Mouse (Mus musculus) kidney, postnatal 14 days (tissue): ENCODE data around the gene Sertad4.

Source experiments
- DNase-seq: peaks from one replicate; pipeline ENCODE4 v3.0.0; 2022; ENCODE audit warnings: mixed read lengths

The Sertad4 gene

DNA sequence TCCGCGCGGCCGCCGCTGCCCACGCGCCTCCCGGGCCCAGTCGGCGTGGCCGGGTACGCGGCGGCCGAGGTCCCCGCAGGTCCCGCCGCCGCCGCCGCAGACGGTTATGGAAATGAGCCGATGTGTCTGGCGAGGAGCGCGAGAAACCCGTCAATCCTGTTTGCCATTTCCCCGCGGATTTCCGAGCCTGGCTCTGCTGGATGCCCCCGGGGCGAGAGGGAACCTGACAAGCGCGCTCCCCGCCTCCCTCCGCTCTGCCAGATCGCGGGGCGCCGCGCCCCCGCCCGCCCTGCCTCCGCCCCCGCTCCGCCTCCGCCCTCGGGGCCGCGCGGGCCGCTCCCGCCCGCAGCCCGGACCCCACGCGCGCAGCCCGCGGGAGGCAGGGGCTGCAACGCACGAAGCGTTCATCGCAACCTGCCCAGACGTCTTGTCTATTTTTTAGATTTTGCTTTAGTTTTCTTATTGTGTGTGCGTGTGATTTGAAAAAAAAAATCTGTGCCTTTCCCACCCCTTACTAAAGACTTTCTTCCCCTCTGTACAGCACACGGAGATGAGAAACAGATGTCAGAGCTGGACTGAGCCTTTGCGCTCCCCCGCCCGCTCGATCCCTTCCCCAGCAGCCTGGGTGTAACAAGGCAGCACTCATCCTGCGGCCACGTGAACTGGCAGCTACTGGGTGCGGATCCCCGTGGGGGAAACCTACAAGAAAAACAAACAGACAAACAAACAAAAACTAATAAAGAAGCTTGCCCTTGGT is at the start of gene Sertad4:
TSS of gene Sertad4 (minus strand) at position 283 of the 757 bp plus-strand sequence.
- peak; percentile 81 for DNase-seq

DNA sequence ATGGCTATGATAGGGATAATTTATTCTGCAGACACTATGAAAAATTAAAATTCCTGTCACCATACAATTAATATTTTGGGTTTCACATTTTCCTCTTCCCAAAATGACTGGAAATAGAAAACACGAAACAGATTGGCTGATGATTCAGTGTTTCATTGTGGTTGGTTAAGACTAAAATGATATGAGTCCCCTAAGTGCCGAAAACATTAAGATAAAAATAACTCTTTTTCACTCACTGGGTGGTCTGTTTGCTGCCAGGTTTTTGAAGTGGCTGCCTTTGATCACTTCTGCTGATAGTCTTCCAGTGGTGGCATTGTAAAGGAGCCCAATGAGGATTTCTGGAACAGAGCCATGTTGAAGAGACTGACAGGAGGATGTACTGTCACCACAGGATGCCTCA is 46.0 kb upstream of the Sertad4 start:
- no peak for DNase-seq

DNA sequence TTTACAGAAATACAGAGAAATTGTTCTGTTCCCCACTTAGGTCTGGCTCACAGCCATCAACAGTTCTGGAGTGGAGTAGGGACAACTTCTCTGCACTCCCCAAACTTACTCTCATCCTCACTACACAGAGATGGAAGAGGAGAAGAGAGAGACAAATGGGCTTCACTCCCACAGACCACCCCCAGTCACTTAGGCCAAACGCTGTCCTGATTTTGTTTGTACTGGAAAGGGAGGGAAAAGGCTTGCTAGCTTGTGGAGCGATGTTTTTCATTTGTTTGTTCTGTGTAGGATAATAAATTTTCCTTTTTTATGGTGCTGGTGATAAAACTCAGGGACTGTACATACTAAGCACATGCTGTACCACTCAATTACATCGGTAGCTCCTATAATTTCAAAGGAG is 45.4 kb upstream of the Sertad4 start:
- DNase-seq, result peak; percentile 11

DNA sequence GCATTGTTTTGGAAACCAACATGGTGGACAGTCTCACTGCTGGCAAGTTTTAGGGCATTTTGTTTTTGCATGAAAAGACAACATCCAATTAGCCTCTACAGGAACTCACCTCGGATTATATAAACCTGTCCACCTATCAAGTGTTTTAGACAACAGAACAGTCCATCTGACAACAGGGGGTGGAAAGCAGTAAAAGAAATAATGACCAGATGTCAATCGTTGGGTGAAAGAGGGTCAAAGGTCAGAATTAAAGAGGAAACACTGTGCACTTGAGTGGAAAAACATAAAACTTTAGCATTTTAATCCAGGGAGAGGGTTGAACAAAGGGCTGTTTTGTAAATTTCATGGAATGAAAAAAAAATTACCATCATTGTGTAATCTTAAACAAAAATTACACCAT is 43.2 kb upstream of the Sertad4 start:
- DNase-seq, result no peak

DNA sequence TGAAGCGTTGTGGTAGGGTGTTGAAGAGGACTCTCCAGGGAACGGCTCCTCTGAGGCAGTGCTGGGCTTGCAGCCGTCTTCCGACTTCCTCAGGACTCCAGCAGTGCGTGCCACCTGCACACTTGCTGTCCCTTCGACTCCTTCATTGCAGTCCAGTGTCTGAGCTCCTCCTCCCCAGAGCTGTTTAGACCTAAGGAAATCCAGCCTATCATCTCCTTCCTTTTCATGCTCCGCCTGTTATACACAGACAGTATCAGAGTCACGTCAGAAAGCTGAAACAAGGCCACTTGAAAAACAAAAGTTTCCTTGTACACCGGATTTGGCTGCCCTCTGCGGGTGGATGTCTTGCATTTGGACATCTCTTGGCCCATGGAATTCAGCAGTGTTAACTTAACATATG is 41.7 kb upstream of the Sertad4 start:
- peak; percentile 8 for DNase-seq

DNA sequence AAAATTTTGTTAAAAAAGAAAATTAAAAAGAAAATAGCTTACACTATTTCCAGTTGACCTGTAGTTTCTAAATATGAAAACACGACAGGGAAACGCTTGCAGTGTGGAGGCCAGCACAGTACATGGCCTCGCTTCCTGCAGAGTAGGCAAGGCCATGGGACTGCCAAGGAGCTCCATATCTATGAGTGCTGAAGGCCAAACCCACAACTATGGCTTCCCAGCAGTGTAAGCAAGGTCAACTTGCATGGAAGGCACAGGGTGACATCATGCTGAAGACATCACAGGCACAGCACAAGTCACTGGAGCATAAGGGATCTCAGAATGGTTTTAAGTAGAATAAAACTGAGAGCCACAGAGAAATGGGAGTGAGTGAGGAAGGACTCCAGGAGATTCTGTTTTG is 40.5 kb upstream of the Sertad4 start:
- no peak for DNase-seq

DNA sequence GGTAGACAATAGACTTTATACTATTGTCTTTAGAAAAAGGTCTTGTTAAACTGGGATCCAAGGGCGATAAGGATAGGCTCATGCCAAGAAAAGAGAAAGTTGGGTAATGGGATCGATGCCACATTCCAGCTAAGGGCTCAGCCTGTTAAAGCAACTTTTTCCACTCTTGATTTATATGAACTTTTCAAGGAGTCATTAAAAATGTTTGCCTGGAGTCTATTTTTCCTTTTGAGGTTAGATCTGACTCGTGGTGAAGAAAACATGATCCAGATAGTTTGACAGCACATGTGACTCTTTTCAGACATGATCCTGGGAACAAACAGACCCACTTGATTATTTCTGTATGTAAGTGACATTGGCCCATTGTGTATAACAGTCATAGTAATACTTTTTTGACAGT is 35.2 kb upstream of the Sertad4 start:
- DNase-seq, result no peak

DNA sequence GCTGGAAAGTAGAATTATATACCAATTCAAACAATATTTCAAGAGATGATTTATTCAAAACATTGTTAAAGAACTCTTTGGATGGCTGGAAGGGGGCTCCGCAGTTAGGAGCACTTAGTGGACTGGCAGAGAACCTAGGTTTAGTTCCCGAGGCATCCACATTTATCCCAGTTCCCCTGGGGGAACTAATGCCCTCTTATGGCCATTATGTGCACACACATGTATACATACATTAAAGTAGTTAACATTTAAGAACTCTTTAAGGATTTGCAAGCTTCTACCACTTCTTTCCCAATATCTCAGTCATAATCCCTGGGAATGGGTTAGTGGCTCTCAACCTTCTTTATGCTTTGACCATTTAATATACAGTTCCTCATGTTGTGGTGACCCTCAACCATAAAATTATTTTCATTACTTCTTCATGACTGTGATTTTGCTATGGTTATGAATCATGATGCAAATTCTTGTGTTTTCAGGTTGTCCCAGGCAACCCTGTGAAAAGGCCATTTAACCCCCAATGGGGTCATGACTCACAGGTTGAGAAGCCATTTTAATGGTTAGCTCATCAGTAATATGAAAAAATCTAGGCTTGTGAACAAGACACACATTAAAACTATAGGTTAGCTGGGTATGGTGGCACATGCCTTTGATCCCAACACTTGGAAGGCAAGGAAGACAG is 27.2 kb upstream of the Sertad4 start:
- DNase-seq, result no peak

DNA sequence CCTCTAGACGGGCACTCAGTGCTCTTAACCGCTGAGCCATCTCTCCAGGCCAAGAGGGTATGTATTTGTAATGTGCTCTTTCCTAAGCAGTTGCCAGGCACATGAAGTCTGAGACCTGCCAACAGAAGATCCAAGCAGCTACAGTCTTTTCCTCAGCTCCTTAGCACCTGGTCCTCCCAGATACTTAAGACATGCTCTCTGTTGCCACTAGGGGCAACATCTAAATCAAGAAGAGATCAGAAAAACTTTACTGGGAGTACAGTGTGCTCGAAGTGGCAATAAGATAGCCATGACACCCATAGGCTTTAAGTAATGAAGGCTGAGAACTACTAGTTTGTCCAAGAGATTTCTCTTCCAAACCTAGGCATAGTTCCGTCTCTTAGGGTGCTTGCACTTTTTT is 24.6 kb upstream of the Sertad4 start:
- DNase-seq, result no peak

DNA sequence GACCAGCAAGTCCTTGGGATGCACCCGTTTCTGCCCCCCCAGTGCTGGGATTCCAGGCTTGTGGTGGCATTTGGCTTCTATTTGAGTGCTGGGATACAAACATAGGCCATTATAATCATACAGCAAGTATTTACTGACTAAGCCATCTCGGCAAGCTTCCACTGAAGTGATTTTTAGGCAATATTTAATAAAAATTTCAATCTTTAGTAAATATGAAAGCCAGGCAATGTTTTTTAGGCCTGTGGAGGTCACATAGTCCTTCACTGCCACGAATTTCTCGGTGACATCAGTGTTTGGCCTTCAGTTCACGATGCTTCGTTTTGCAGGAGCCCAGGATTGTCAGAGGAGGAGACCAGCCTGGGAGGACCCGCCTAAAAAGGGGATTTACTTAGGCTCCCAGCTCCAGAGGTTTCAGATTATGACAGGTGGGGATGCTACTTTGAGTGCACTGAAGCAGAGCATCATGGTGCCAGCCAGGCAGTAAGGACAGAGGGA is 23.6 kb upstream of the Sertad4 start:
- DNase-seq, result no peak

DNA sequence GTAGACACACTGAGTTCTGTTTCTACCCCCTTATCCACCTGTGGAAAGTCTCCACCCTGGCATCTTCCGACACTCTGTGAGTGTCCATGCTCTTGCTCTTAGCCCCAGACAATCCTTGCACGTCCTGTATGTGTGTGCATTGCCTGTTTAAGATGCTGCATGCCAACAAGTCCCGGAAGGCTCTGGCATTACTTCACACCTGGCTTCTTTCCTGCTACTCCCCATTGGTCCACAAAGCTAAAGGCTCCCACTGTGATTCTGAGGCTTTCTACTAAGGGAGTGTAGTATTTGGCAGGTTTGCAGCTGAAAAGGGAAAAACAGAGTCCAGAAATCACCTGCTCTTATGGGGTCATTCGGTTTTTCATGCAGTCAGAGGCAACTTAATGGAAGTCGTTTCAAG is 17.3 kb upstream of the Sertad4 start:
- DNase-seq, result no peak

DNA sequence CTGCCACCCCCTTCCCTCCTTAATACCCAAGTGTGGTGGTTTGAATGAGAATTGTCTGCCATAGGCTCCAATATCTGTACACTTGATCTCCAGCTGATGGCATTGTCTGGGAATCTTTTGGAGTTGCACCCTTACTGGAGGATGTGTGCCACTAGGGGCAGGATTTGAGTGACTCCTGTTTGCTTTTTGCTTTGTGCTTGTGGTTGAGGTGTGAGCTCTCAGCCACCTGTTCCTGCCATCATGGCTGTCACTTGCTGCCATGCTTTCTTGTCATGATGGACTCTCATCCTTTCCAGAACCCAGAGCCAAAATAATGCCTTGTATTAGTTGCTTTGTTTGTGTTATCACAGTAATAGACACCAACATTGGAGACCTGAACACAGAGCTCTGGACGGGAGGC is 14.2 kb upstream of the Sertad4 start:
- no peak for DNase-seq

DNA sequence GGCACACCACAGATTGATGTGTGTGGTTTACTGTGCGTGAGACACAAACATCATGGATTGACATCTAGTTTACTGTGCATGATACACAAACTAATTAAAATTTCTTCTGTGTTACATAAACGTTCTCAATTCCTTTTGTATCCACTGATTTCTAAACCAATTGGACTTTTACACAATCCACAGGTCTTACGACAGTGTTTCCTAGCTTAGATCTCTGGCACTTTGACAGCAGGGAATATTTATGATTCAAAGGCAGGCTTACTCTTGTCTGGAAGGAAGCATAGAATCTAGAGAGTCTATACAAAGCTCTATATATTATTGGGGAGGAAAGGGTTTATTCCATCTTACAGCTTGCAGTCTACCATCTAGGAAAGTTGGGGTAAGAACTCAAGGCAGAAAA is 8.9 kb upstream of the Sertad4 start:
- DNase-seq, result no peak

DNA sequence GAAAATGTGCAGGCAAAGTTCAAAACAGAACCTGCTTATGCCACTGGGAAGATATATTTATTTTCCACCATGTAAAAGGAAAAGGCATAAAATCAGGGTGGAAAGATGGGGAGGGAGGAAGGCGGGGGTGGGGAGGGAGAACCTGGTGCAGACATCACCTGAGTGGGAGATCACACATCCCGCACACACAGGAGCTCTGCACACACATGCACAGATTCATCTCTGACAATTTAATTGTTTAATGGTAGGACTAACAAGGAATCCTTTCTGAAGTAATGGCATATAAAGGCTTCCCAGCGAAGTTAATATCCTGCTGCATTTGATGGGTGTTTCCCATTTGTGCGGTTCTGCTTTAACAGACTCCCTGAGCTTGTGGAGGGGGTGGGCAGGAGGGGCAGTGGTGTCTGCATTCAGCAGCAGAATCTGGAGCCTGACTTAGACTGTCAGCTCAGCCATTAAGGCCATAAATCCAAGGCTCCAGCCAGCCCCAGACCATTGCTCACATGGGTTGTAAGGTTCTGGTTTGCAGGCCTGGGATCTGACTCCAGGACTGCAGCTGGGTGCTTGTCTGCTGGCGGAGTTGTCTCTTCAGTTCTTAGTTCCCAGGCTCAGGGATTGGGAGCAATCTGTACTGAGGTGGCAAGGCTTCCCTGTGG is 5.9 kb upstream of the Sertad4 start:
- DNase-seq, result no peak

DNA sequence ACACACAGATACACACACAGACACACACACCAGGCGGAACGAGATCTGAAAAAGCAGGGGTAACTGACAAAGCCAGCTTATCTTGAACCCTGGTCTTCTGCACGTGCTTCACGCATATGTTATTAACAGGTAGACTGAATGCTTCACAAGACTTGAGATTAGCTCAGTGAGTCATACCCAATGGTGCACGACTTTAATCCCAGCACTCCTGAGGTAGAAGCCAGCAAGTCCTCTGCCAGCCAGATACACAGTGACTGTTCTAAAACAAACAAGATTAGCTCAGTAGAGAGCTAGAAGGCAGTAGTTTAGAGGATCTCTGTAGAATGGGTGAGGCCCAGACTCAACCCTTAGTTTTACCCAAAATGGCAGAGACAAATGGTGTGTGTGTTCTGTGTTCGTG is 4.7 kb upstream of the Sertad4 start:
- DNase-seq, result no peak

DNA sequence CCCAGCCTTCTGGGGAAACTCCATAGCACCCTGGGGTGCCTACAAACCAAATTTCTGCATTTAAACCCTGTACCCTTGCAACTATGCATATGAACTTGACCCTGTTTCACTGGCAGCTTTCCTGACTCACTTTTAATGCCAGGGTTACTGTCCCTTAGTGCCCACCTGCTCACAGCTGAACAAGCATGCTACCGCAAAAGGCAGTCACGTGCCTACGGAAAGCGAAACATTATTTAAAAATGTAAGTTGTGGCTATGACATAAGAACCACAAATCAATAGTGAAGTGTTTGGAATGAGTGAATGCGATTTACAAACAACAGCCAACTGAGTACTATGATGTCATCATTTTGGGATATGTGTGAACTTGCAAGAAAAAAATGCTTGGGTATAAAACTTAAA is 2.0 kb upstream of the Sertad4 start:
- DNase-seq, result no peak

DNA sequence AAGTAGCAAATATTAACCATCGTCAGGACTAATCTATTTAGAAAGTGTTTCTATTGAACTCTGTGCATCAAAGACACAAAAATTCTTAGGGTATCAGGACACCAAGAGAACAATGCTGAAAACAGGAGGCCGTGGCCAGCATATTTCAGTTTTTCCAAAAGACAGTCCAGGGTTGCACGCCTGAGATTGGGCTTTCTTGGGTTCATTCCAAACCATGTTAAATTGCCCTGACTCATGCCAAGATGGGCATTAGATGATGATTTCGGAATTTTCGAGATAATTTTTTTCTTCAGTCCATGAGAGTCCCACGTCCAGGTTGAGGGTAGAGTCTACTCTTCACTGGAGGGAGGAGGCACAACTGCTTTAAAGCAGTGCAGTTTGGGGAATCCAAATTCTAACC is 1.4 kb upstream of the Sertad4 start:
- no peak for DNase-seq

DNA sequence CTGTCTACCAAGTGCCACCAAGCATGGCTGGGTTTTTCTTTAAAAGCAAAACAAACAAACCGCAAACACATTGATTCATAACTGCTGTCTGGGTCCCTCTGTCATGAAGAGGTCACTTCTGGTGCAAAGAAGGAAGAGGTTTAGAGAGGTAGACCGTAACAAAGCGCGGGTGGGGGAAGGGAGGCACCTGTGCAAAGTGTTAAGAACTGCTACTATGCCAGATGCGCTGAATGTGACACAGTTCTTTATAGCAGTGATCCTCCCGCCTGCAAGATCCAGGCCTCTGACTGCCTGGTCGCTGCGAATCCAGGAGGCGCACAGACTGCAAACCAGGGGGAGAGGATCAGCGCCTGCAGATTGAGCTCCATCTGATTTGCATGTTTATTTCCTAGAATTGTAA is 855 bp upstream of the Sertad4 start:
- no peak for DNase-seq

DNA sequence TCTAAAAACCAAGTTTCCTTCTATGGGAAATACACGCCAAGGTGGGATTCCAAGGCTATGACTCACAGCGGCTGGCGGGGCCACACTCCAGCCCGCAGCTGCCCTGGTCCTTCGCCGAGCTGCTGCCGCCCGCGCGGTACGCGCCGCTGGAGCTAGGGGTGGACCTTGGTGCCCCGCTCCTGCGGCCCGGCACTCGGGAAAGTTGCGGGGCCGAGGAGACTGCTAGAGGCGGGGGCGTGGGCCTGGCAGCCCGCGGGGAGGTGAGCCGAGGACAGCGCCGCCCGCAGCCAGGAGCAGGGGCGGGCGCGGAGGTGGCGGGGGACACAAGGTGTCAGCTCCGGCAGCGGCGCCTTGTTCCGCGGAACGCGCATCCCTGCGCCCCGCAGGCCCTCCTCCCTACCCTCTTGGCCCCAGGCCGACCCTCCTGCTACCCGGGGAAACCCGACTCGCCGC is 711 bp downstream of the Sertad4 start:
- peak; percentile 58 for DNase-seq

DNA sequence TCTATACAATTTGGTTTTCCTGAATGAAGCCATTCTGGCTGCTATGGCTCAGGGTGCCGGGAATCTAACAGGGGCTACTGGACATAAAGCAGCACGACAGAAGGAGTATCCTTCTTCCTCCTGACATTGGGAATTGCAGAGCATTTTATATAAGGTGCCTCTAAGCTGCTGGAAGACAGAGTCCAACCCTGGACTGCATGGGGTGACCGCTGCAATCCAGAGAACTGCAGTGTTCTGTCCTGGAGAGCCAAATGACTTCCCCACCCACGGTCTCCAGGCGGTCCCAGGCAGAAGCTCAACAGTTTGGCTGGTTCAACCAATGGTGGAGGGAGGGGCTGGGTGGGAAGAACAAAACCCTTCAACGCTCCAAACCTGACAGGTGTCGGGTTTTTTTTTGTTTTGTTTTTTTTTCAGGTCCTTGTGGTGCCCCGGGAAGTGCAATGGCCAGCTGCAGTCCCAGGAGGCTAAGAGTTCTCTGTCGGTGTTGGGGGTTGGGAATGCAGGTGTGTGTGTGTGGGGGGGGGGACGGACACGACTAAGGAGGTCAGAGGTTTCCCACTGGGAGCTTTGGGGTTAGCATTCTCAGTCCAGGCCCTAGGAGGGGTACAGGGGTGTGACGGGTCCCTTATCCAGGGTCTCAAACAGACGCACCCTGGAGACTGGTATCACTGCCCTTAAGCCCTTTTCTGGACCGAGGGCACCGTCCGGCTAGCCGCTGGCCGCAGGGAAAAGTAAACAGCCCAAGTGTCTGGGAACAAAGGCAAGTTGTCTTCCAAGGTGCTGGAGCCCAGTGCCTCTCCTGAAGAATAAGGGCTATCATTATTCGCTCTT is 1.4 kb downstream of the Sertad4 start:
- DNase-seq, result no peak

DNA sequence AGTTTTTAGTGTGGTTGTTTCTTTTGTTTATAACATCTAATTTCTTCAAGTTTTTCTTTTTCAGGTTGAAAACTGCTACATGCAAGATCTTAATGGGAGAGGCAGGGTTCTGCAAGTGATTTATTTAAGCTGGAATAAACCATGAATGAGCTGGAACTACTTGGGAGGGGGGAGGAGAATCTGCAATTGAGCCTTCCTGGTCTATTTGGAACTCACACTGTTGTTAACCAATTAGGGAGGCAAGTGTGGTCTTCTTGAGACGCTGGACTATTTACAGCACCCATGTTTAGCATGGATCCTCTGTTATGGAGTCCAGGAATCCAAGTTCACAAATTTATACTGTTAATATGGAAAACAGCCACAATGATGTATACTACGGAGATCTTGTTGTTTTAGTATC is 2.1 kb downstream of the Sertad4 start:
- no peak for DNase-seq

DNA sequence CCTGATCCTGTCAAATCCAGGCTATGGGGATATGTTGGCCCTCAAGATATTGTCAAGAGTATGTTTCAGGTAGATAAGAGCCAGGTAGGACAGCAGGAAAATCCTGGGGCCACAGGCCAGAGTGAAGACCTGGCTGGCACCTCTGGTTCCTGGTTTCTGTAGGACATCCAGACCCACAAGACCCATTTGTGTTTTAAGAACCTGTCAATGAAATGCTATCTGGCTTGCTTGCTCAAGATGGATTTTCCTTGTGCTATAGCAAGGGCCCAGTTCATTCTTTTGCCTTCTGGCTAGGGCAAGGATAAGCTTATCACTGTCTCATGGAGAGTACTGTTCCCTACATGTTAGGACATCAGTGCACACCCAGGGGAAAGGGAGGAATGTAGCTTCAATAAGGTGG is 3.5 kb downstream of the Sertad4 start:
- DNase-seq, result no peak

DNA sequence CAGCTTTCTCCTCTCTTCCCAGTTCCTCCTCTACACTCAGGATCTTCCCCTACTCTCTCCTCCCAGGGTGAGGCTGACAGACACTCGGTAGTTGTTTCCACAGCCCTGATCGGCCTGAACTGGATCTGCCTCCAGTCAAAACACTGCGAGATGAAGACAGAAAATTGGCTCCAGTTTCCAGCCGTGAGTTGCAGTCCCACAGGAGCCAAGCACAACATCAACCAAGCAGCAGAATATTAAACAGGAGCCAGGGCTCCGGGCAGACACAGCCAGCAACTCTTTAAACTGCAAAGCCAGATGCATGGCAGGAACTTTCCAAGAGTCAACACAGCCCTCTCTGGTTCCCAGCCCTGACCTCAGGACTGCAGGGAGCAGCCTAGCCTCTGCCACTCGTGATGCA is 3.9 kb downstream of the Sertad4 start:
- DNase-seq, result peak; percentile 57
